10 mouse cellular contexts compared by ENCODE assay signal in genomic region chr11:54214499-54215443, GRCm38 (mm10). TPM values are rescaled to one million over a fixed set of nuclear protein-coding genes. Genes with fewer than 3 reads are reported as not detected.
DNase-seq lines count a peak whose midpoint lies in the region; ATAC-seq and TF ChIP-seq lines count a peak whose summit lies in the region.
"Had no signal": no experiment of that assay in that cellular context is flagged by ENCODE, and none has a peak within 500 bp of the region (broad histone marks: within the 10 kb centered on the region; RNA-seq: fewer than 3 reads in every experiment).

No protein-coding gene starts in this region.

- no peaks in the 10 kb centered on the region for H3K36me3 ChIP-seq in kidney, adult 2 months (ENCODE audit: control insufficient read depth, insufficient read depth, low read length)
- H3K36me3 ChIP-seq in kidney, embryonic 16.5 days (ENCODE audit: insufficient read depth, low read length): no peaks in the 10 kb centered on the region
- H3K36me3 ChIP-seq: hindbrain, embryonic 15.5 days; neural tube, embryonic 12.5 days had no signal

- no peak for TF ChIP-seq POLR2A in kidney, adult 2 months (IDR thresholded peaks at IDR 0.05; ENCODE audit: low read depth, low read length)

- intact Hi-C loops in heart, postnatal 14 days (cut with DNase I): no loop called here
- intact Hi-C loops in left cerebral cortex, postnatal 10 days (cut with DNase I): no loop called here

- 60% methylated on average over 9 of the region's 9 CpGs for WGBS in kidney, adult 2 months
- 69% methylated on average over 9 of the region's 9 CpGs for WGBS in kidney, embryonic 16.5 days

- peak; percentile 74 for DNase-seq in kidney, adult 2 months
- peak; percentile 39 for DNase-seq in cerebellum, adult 9-10 months
- peak; percentile 83 to 86 for DNase-seq in heart, postnatal 14 days
- peak; percentile 31 to 68 for DNase-seq in left cerebral cortex, postnatal 10 days (ENCODE audit: extremely low spot score in 1 of 2, low spot score in 2 of 2)
- DNase-seq in ovary, postnatal 36 days (ENCODE audit: low spot score): peak; percentile 68
- peak; percentile 70 to 81 for DNase-seq in urinary bladder, postnatal 36 days (ENCODE audit: low spot score in 2 of 2)
- DNase-seq in embryo, embryonic 10.5 days (ENCODE audit: low spot score): no peak

- TF ChIP-seq CTCF in kidney, adult 2 months (conservative IDR thresholded peaks at IDR 0.05; ENCODE audit: insufficient read depth, insufficient read length, low read depth, low read length): no peak

- H3K4me3 ChIP-seq in kidney, adult 2 months (ENCODE audit: insufficient read depth, low read depth, low read length): no peak overlapping the region
- no peak overlapping the region for H3K4me3 ChIP-seq in kidney, embryonic 16.5 days (ENCODE audit: low read length)
- H3K4me3 ChIP-seq: hindbrain, embryonic 15.5 days; neural tube, embryonic 12.5 days had no signal

- H3K4me1 ChIP-seq in kidney, adult 2 months (ENCODE audit: control insufficient read depth, insufficient read depth, low read length): no peaks in the 10 kb centered on the region
- peaks cover 4% of the 10 kb centered on the region; the same call in 1 of the 2 replicates for H3K4me1 ChIP-seq in kidney, embryonic 16.5 days (ENCODE audit: insufficient read depth, low read length)
- H3K4me1 ChIP-seq: hindbrain, embryonic 15.5 days; neural tube, embryonic 12.5 days had no signal

- no peak overlapping the region for H3K27ac ChIP-seq in kidney, adult 2 months (ENCODE audit: insufficient read depth, low read depth, low read length)
- no peak overlapping the region for H3K27ac ChIP-seq in kidney, embryonic 16.5 days (ENCODE audit: low read length)
- H3K27ac ChIP-seq: hindbrain, embryonic 15.5 days; neural tube, embryonic 12.5 days had no signal

- no peak overlapping the region for H3K9ac ChIP-seq in kidney, embryonic 16.5 days (replicated peaks; ENCODE audit: low read length)
- H3K9ac ChIP-seq: hindbrain, embryonic 15.5 days; neural tube, embryonic 12.5 days had no signal

- no peaks in the 10 kb centered on the region for H3K9me3 ChIP-seq in kidney, embryonic 16.5 days (ENCODE audit: low read length)
- H3K9me3 ChIP-seq: hindbrain, embryonic 15.5 days; neural tube, embryonic 12.5 days had no signal

- no peaks in the 10 kb centered on the region for H3K27me3 ChIP-seq in kidney, adult 2 months (replicated peaks; ENCODE audit: control insufficient read depth, insufficient read depth, low read length)
- H3K27me3 ChIP-seq in kidney, embryonic 16.5 days (ENCODE audit: insufficient read depth, low read length): no peaks in the 10 kb centered on the region
- H3K27me3 ChIP-seq: hindbrain, embryonic 15.5 days; neural tube, embryonic 12.5 days had no signal

- H3K4me2 ChIP-seq in kidney, embryonic 16.5 days (replicated peaks; ENCODE audit: low read depth, low read length): no peak overlapping the region
- H3K4me2 ChIP-seq: hindbrain, embryonic 15.5 days; neural tube, embryonic 12.5 days had no signal

- ATAC-seq in kidney, embryonic 16.5 days (ENCODE audit: low FRiP score, low TSS enrichment): no peak; the same call in 1 of the 2 replicates

RNA-seq across cellular contexts. Expression of gene Csf2, which starts 34.7 kb away (rescaled TPM):
- polyA plus RNA-seq in kidney, adult 2 months (2012; rRNA removed): not detected in 2 replicates
- polyA plus RNA-seq in kidney, embryonic 16.5 days (2015; fragmentation: Nextera tagmentation; extraction: Ambion mirVana): not detected in 2 replicates
- total RNA-seq in heart, postnatal 14 days (2021): not detected
- total RNA-seq in left cerebral cortex, postnatal 10 days (2021): not detected
- polyA plus RNA-seq: hindbrain, embryonic 15.5 days; neural tube, embryonic 12.5 days had no signal

RNA-seq across cellular contexts. Expression of gene Il3, which starts 52.3 kb away (rescaled TPM):
- polyA plus RNA-seq in kidney, adult 2 months (2012; rRNA removed): not detected in 2 replicates
- polyA plus RNA-seq in kidney, embryonic 16.5 days (2015; fragmentation: Nextera tagmentation; extraction: Ambion mirVana): not detected in 2 replicates
- not detected for total RNA-seq in heart, postnatal 14 days (2021)
- not detected for total RNA-seq in left cerebral cortex, postnatal 10 days (2021)
- polyA plus RNA-seq: hindbrain, embryonic 15.5 days; neural tube, embryonic 12.5 days had no signal
